Mouse (Mus musculus): Measurements from ENCODE around the gene Alyref. TPM values are rescaled to one million over a fixed set of nuclear protein-coding genes. Genes with fewer than 3 reads are reported as not detected.
"Not testable (repeated sequence)": the region's sequence is repeated elsewhere in the genome, so short reads cannot be mapped to it uniquely, and the experiment has no call there.

The Alyref gene
- polyA plus RNA-seq, 1 experiment from 2014 or later: 361 TPM

GRCm38 (mm10) chr11:120597240-120598235 lies 627 bp downstream of the Alyref start:
- peak overlapping the region; percentile 100 for H3K4me3 ChIP-seq
- H3K27ac ChIP-seq (ENCODE audit: poor library complexity, severe bottlenecking): peak overlapping the region; percentile 91
- peak overlapping the region; percentile 100 for H3K4me2 ChIP-seq
- WGBS: 5% methylated on average over 99 of the region's 99 CpGs
- H3K9me3 ChIP-seq (replicated peaks): no peaks in the 10 kb centered on the region
- peaks cover 24% of the 10 kb centered on the region for H3K4me1 ChIP-seq (replicated peaks)
- H3K36me3 ChIP-seq: peaks cover 62% of the 10 kb centered on the region
- H3K9ac ChIP-seq: peak overlapping the region; percentile 100
- H3K27me3 ChIP-seq (replicated peaks): no peaks in the 10 kb centered on the region
- ATAC-seq (ENCODE audit: insufficient number of reproducible peaks, low FRiP score): peak; percentile 49

DNA sequence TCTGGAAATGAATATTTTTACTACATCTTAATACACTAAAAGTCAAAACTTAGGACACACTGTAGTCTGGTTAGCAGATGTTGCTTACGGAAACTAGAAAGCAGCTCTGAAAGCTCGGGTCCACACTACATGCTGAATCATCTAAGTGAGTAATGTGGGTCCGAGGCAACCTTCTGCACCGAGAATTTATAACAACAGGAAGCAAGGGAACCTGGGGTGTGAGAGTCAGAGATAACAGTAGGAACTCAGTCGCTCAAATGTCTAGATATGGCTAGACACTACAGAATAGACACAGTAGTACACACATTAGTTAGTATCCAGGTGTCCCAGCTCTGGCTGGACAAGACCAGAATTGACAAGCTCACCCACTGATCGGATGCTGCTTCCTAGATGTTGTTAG lies 9.6 kb downstream of the Alyref start:
- no peak overlapping the region for H3K4me3 ChIP-seq
- no peaks in the 10 kb centered on the region for H3K4me1 ChIP-seq (replicated peaks)
- no peaks in the 10 kb centered on the region for H3K27me3 ChIP-seq (replicated peaks)
- WGBS: 78% methylated on average over 6 of the region's 6 CpGs
- no peak overlapping the region for H3K27ac ChIP-seq (ENCODE audit: poor library complexity, severe bottlenecking)
- no peaks in the 10 kb centered on the region; the same call in 1 of the 2 replicates for H3K9me3 ChIP-seq (replicated peaks)
- H3K4me2 ChIP-seq: no peak overlapping the region
- H3K36me3 ChIP-seq: peaks cover 92% of the 10 kb centered on the region
- ATAC-seq (ENCODE audit: insufficient number of reproducible peaks, low FRiP score): no peak
- H3K9ac ChIP-seq: no peak overlapping the region

DNA sequence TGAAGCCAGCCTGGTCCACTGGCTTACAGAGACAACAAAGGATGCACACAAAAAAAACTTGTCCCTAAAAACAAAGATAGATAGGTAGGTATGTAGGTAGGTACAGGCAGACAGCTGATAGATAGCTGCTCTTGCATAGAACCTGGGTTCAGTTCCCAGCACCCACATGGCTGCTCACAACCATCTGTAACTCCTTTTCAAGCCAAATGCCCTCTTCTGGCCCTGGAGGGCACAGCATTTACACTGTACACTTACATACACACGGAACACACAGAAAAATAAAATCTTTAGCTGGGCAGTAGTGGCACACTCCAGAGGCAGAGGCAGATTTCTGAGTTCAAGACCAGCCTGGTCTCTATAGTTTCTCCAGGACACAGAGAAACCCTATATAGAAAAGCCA lies 14.2 kb downstream of the Alyref start:
- no peak for ATAC-seq (ENCODE audit: insufficient number of reproducible peaks, low FRiP score)
- H3K9me3 ChIP-seq (replicated peaks): no peaks in the 10 kb centered on the region; the same call in 1 of the 2 replicates
- H3K27me3 ChIP-seq (replicated peaks): no peaks in the 10 kb centered on the region
- H3K4me2 ChIP-seq: no peak overlapping the region
- H3K36me3 ChIP-seq: peaks cover 64% of the 10 kb centered on the region
- 92% methylated on average over 1 of the region's 1 CpGs for WGBS
- peaks cover 24% of the 10 kb centered on the region for H3K4me1 ChIP-seq (replicated peaks)
- no peak overlapping the region for H3K9ac ChIP-seq
- no peak overlapping the region for H3K4me3 ChIP-seq
- no peak overlapping the region for H3K27ac ChIP-seq (ENCODE audit: poor library complexity, severe bottlenecking)

DNA sequence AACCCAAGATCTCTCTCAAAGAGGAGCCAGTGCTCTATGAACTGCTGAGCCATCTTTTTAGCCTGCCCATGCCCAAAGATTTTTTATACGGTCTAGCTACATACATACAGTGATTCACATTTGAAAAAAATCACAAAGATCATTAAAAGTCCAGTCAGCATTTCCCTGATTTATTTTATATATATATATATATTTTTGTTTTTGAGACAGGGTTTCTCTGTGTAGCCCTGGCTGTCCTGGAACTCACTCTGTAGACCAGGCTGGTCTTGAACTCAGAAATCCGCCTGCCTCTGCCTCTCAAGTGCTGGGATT lies 15.2 kb downstream of the Alyref start:
- not testable (repeated sequence) for ATAC-seq (ENCODE audit: insufficient number of reproducible peaks, low FRiP score); H3K9ac ChIP-seq; H3K27ac ChIP-seq (ENCODE audit: poor library complexity, severe bottlenecking); H3K9me3 ChIP-seq (replicated peaks); H3K4me2 ChIP-seq; H3K4me3 ChIP-seq; H3K27me3 ChIP-seq (replicated peaks)
- 80% methylated on average over 2 of the region's 2 CpGs for WGBS
- H3K4me1 ChIP-seq (replicated peaks): peaks cover 30% of the 10 kb centered on the region
- H3K36me3 ChIP-seq: peaks cover 66% of the 10 kb centered on the region

- Histone ChIP-seq H3K36me3 (peaks cover 66% of the 10 kb centered on the region), H3K9ac (peak overlapping the region; percentile 98; the same call in 1 of the 2 replicates), H3K27ac (ENCODE audit: poor library complexity, severe bottlenecking) (peak overlapping the region; percentile 93; the same call in 1 of the 2 replicates), H3K4me3 (peak overlapping the region; percentile 92), H3K9me3 (replicated peaks) (no peaks in the 10 kb centered on the region; the same call in 1 of the 2 replicates), H3K4me1 (replicated peaks) (peaks cover 30% of the 10 kb centered on the region), H3K4me2 (peak overlapping the region; percentile 91), H3K27me3 (replicated peaks) (no peaks in the 10 kb centered on the region)
- WGBS: 72% methylated on average over 8 of the region's 8 CpGs
- no peak for ATAC-seq (ENCODE audit: insufficient number of reproducible peaks, low FRiP score)
Measured at GRCm38 (mm10) chr11:120582268-120582981, 15.7 kb downstream of the Alyref start.

DNA sequence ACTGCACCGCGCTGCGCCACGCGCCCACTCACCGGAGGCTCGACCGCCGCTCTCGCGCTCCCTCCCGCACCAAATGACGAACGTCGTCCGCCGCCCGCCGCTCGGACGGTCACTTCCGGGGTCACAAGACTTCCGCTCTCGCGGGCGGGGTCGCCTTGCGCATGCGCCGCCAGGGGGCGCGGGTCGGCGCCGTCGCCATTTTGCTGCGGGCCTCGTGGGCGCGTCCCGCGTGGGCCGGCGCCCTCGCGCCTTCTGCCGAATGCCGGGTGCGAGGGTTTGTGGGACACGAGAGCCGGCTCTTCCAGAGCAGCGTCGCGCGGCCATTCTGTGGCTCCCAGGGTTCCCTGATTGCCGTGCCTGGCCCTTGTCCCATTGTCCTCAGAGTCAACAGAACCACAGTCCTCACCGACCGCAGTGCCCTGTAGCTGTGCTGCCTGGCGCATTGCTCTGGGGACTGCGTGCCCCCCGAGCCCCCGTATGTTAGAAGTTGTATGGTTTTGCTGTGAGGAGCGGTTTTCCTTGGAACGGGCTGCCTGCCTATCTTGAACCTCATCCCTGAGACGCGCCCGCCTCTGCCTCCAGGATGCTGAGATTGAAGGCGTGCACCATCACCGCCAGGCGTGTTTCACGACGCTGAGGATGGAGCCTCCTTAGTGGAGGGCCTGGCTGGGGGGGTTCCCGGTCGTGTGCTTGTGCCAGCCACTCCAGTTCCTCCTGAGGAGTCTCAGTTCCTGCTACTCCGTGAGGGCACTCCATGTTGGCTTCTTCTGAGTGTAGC lies 16.5 kb downstream of the Alyref start, which contains the start of gene Arhgdia:
Gene Arhgdia, minus strand, starts transcription at position 135 of the 778 bp plus-strand sequence.
- Histone ChIP-seq H3K4me1 (replicated peaks) (peaks cover 30% of the 10 kb centered on the region), H3K9me3 (replicated peaks) (no peaks in the 10 kb centered on the region; the same call in 1 of the 2 replicates), H3K27me3 (replicated peaks) (no peaks in the 10 kb centered on the region), H3K9ac (peak within 1 kb of the TSS; percentile 98), H3K36me3 (peaks cover 66% of the 10 kb centered on the region), H3K4me3 (peak within 1 kb of the TSS; percentile 92), H3K27ac (ENCODE audit: poor library complexity, severe bottlenecking) (peak within 1 kb of the TSS; percentile 93), H3K4me2 (peak within 1 kb of the TSS; percentile 91)
- ATAC-seq (ENCODE audit: insufficient number of reproducible peaks, low FRiP score): peak; percentile 67
- WGBS: 4% methylated on average over 73 of the region's 75 CpGs

DNA sequence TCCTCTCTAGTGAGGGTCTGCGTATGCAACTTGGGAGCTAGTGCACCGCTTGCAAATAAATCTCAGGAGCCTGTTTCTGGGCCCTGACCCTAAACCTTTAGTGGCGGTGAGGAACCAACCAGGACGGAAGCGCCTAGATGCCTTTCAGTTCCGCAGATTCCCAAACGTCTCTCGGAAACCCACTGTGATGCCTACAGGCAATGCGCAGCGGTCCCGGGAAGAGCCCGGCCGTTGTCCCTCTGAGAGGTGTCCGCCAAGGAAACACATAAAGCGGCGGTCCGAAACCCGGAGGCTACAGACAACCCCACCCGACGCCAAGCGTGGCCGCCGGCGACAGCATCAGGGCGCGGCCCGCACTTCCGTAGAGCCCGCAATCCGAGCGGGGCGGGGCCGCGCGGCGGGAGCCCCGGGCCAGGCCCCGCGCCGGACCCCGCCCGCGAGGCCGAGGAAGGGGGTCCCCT lies 17.3 kb downstream of the Alyref start:
- Histone ChIP-seq H3K4me1 (replicated peaks) (peaks cover 30% of the 10 kb centered on the region), H3K36me3 (peaks cover 59% of the 10 kb centered on the region), H3K4me2 (peak overlapping the region; percentile 91), H3K9ac (peak overlapping the region; percentile 98), H3K4me3 (peak overlapping the region; percentile 92), H3K9me3 (replicated peaks) (no peaks in the 10 kb centered on the region; the same call in 1 of the 2 replicates), H3K27ac (ENCODE audit: poor library complexity, severe bottlenecking) (peak overlapping the region; percentile 93), H3K27me3 (replicated peaks) (no peaks in the 10 kb centered on the region)
- peak; percentile 76 for ATAC-seq (ENCODE audit: insufficient number of reproducible peaks, low FRiP score)
- WGBS: 0% methylated on average over 44 of the region's 44 CpGs

GRCm38 (mm10) chr11:120580190-120580589 lies 18.0 kb downstream of the Alyref start:
- WGBS: 55% methylated on average over 7 of the region's 7 CpGs
- Histone ChIP-seq H3K4me2 (peak overlapping the region; percentile 91), H3K4me3 (peak overlapping the region; percentile 92), H3K9ac (peak overlapping the region; percentile 98), H3K27me3 (replicated peaks) (no peaks in the 10 kb centered on the region), H3K27ac (ENCODE audit: poor library complexity, severe bottlenecking) (peak overlapping the region; percentile 93), H3K36me3 (peaks cover 51% of the 10 kb centered on the region), H3K4me1 (replicated peaks) (peaks cover 30% of the 10 kb centered on the region), H3K9me3 (replicated peaks) (no peaks in the 10 kb centered on the region; the same call in 1 of the 2 replicates)
- no peak for ATAC-seq (ENCODE audit: insufficient number of reproducible peaks, low FRiP score)

DNA sequence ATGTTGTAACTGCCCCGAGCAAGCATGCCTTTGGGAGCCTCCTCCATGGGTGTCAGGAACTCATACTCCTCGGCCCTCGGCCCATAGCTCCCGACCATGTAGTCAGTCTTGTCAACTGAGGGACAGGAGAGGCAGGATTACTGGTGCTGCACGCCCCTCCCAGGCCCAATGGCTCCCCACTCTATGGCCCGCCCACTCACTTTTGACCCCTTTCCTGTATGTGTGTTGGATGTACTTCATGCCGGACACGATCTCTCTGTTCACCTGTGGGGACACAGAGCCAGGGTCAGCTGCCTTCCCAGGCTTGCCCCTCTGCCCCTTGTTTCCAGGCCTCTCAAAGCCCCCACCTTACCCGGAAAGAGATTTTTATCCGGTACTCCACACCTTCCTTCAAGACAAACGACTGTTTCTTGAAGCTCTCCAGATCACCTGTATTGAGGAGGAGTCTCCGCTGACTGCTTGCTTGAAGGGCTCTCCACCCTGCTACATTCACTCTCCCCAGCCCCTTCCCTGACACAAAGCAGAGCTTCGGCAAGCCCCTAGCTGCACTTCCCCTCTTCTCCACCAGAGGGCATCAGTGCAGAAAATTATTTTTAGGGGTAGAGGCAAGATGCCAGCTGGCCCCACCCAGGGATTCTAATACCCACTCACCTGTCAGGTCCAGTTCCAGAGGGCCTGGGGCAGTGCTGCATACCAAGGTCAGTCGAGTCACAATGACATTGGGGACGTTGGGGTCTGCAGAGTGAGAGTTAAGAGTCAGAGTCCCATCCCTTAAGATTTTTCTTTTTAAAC lies 18.7 kb downstream of the Alyref start:
- Histone ChIP-seq H3K9me3 (replicated peaks) (no peaks in the 10 kb centered on the region; the same call in 1 of the 2 replicates), H3K9ac (peak overlapping the region; percentile 98), H3K4me3 (peak overlapping the region; percentile 92), H3K4me1 (replicated peaks) (peaks cover 33% of the 10 kb centered on the region), H3K36me3 (peaks cover 47% of the 10 kb centered on the region), H3K4me2 (peak overlapping the region; percentile 91), H3K27ac (ENCODE audit: poor library complexity, severe bottlenecking) (peak overlapping the region; percentile 93; the same call in 1 of the 2 replicates), H3K27me3 (replicated peaks) (no peaks in the 10 kb centered on the region)
- ATAC-seq (ENCODE audit: insufficient number of reproducible peaks, low FRiP score): no peak
- 49% methylated on average over 15 of the region's 15 CpGs for WGBS

Measured in heart, embryonic 12.5 days (tissue).